Mouse (Mus musculus) megakaryocyte, embryonic 14.5 days (primary cell): ENCODE measurements around the gene Sult6b1.

Source experiments
- FLI1 ChIP-seq: IDR thresholded peaks from 2 replicates; pipeline ENCODE4 v1.6.1; 2012; ENCODE audit warnings: low read length, inconsistent platforms, mixed read lengths
- GATA1 ChIP-seq: IDR thresholded peaks from 3 replicates; pipeline ENCODE4 v1.6.1; 2012; ENCODE audit warnings: mixed read lengths, low read length, inconsistent platforms, borderline replicate concordance

GRCm38 (mm10) chr17:78895394-78895793, 11.4 kb downstream of the Sult6b1 start:
- TF ChIP-seq GATA1 (no peak), FLI1 (no peak)
